Mouse (Mus musculus) adrenal gland, postnatal 14 days (tissue): ENCODE results near the gene Larp1b. TPM values are rescaled to one million over a fixed set of nuclear protein-coding genes. Genes with fewer than 3 reads are reported as not detected.

Experiments
- DNase-seq: peaks from one replicate; pipeline ENCODE4 v3.0.0; 2021; ENCODE audit warnings: mixed read lengths
- total RNA-seq: library from RNA; stranded (reverse); gene quantifications from 2 replicates; pipeline ENCODE4 v1.2.3, GENCODE M21; 2021

Gene Larp1b
- total RNA-seq, 1 experiment from 2014 or later = 49.1 TPM

DNA sequence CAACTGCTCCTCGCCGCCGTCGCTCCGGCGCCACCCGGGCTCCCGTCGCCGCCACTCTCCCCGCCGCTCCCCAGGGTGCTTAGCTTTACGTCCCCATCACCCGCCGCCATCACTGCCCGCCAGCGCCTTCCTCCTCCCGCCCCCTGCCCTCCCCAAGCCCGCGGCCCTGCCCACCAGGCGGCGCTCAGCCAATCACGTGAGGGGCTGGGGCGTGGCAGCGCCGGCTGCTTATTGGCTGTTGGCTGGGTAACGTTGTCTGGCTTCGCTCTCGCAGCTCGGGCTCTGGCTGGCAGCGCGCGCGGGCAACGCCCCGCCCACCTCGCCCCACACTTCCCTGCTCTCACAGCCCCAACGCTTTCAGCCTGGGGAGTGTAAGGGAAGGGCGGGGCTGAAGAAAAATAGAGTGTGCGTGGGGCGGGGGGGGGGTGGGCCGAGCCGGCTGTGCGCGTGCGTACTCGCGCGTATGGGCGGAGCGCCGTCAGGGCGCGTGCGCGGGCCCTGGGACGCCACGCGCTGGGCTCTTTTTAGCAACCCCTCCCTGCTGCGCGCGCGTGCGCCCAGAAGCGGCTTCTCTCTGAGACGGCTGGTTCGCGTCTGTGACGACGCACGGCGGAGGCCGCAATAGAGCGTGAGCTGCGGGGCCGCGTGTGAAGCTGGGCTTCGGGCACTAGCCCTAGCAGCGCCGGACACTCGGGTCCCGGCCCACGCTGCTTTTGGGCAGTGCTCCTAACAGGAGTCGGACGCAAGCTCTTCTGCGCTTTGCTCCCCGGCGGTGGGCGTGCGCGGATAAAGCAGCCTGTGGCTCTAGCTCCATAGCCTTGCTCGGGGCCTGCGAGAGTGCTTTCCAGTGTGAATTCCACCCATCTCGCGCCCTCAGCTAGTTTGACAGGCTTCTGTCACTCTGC lies 133.5 kb downstream of the Larp1b start, which contains the start of gene Pgrmc2:
Gene Pgrmc2, minus strand, starts transcription at position 162 of the 905 bp plus-strand sequence.
- DNase-seq = peak; percentile 99

DNA sequence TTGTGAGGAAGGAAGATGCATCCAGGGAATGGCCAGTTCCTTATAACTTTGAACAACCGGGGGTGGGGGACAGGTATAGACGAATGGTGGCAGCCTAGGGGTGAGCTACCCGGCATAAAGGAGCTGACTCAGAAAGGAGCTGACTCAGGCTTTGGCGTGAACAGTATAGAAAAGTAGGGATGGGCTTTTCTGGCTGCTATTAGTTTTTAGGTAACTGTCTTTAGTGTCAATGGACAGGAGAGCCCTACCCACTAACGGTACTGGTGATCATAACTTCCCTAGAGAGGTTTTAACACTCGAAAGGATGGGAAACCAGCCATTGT lies 134.1 kb downstream of the Larp1b start:
- no peak for DNase-seq

DNA sequence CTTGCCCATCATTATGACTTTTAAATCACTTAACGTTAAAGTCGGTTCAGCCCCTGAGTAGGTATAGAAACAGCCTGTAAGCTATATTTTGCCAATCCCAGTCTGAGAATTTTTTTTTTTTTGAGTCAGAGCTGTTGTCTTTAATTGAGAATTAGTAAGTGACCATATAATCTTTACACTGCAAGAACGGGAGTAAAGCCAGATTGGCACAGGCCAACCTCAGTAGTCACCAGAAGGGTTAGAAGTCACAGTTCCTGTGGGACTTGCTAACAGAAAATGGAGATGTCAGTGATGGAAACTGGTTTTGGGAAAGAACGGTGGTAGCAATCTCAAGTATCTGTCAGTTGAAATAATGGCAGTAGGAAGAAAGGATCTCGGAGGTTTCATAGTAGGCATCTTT lies 134.8 kb downstream of the Larp1b start:
- no peak for DNase-seq

DNA sequence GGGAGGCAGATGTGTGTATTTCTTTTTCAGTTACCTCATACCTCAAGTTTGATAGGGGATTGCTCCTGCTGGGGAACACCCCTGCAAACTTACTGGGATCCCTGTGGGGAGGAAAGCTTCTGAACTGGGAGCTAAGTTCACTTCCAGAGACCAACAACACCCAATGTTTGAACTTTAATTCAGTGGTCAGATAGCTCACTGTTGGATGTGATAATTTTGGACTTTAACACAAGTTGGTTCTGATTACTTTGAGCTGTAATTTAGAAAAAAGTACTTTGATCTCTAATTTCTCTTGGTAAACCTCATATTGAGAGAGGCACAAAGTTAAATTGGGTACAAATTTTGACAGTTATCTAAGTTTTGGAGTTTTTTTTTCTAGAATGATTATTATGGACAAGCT lies 137.4 kb downstream of the Larp1b start:
- no peak for DNase-seq

Other genes with a start within 250 kb of the Larp1b start
- not detected in 2 replicates for gene Slc25a31, start 241.0 kb upstream of the Larp1b start, total RNA-seq
- 30.4 and 36.2 TPM in 2 replicates for gene Hspa4l, start 205.3 kb upstream of the Larp1b start, total RNA-seq
- 11.0 and 12.2 TPM in 2 replicates for gene Plk4, start 149.8 kb upstream of the Larp1b start, total RNA-seq
- gene Mfsd8, start 102.9 kb upstream of the Larp1b start, total RNA-seq = 18.7 and 20.8 TPM in 2 replicates
- gene Abhd18, start 102.9 kb upstream of the Larp1b start, total RNA-seq = 6.8 and 7.7 TPM in 2 replicates
- 0.15 TPM in 2 replicates for gene 1700034I23Rik, start 47.3 kb upstream of the Larp1b start, total RNA-seq
- 42.3 and 45.1 TPM in 2 replicates for gene Pgrmc2, start 133.2 kb downstream of the Larp1b start, total RNA-seq